Mouse (Mus musculus) NIH3T3 (cell line): ENCODE measurements around the gene Fpr-rs3.

ENCODE experiments used
- DNase-seq: peaks from one replicate; pipeline ENCODE4 v3.0.0-alpha.2; 2012; ENCODE audit warnings: low read depth

Fpr-rs3 gene

GRCm38 (mm10) chr17:20624777-20625176 lies at the start of gene Fpr-rs3:
Gene Fpr-rs3 (minus strand): TSS chr17:20624877.
- no peak for DNase-seq

- DNase-seq, result no peak
Measured at GRCm38 (mm10) chr17:20596323-20596722, 28.4 kb downstream of the Fpr-rs3 start, which contains the start of gene Vmn2r110. Gene Vmn2r110 (minus strand): TSS chr17:20596423.
